Mouse (Mus musculus) kidney, postnatal 0 days (tissue): ENCODE results near the gene Rtl8c. TPM values are rescaled to one million over a fixed set of nuclear protein-coding genes. Genes with fewer than 3 reads are reported as not detected.
A peak's percentile ranks its signal among the peaks of the same experiment; 100 is the strongest.
"Not testable (repeated sequence)": the region's sequence is repeated elsewhere in the genome, so short reads cannot be mapped to it uniquely, and the experiment has no call there.

ENCODE experiments used
- ATAC-seq: fragments of 200-750 bp; cut with Nextera tagmentation; replicated peaks from 2 replicates; pipeline ENCODE4 v1.8.0; 2017; ENCODE audit warnings: low read depth, moderate number of reproducible peaks, moderate TSS enrichment, moderate library complexity; ENCODE audit not compliant: low FRiP score
- DNase-seq: peaks from one replicate; pipeline ENCODE4 v3.0.0-alpha.2; 2016; ENCODE audit warnings: low spot score
- H3K27ac ChIP-seq: fragments of 300-500 bp; sonication (generic); 2 replicates; pipeline ENCODE4 v1.5.1; 2014; ENCODE audit warnings: mild to moderate bottlenecking
- H3K27me3 ChIP-seq: fragments of 300-500 bp; sonication (generic); 2 replicates; pipeline ENCODE4 v1.6.1; 2014; ENCODE audit warnings: low read length, mixed read lengths; ENCODE audit not compliant: insufficient read depth
- H3K36me3 ChIP-seq: fragments of 300-500 bp; sonication (generic); 2 replicates; pipeline ENCODE4 v1.6.1; 2014; ENCODE audit warnings: low read length, mixed read lengths; ENCODE audit not compliant: insufficient read depth
- H3K4me1 ChIP-seq: fragments of 300-500 bp; sonication (generic); replicated peaks from 2 replicates; pipeline ENCODE4 v1.6.1; 2014; ENCODE audit warnings: antibody characterized with exemption, low read length, mixed read lengths; ENCODE audit not compliant: insufficient read depth
- H3K4me2 ChIP-seq: fragments of 300-500 bp; sonication (generic); 2 replicates; pipeline ENCODE4 v1.6.1; 2014; ENCODE audit warnings: mild to moderate bottlenecking, low read length, moderate library complexity, mixed read lengths
- H3K4me3 ChIP-seq: fragments of 300-500 bp; sonication (generic); replicated peaks from 2 replicates; pipeline ENCODE4 v1.5.1; 2014; ENCODE audit warnings: low read depth, low read length
- H3K9ac ChIP-seq: fragments of 300-500 bp; sonication (generic); 2 replicates; pipeline ENCODE4 v1.6.1; 2014; ENCODE audit warnings: low read depth, low read length
- H3K9me3 ChIP-seq: fragments of 300-500 bp; sonication (generic); replicated peaks from 2 replicates; pipeline ENCODE4 v1.6.1; 2016; ENCODE audit warnings: low read length, inconsistent platforms, mixed read lengths
- CTCF ChIP-seq: IDR thresholded peaks from 2 replicates; pipeline ENCODE4 v1.5.1; 2016; ENCODE audit warnings: antibody characterized with exemption, low read depth, mild to moderate bottlenecking, moderate library complexity
- WGBS: fragments of 180-500 bp; shearing (Covaris S2); extraction: QIAGEN DNeasy Blood & Tissue Kit; methylation state at CpG from one replicate; pipeline ENCODE4 v1.1.7; 2014; 5-methylcytosine and 5-hydroxymethylcytosine counted together
- polyA plus RNA-seq: library from polyadenylated mRNA; unstranded; fragments of >200 nt; fragmentation: Nextera tagmentation; extraction: Ambion mirVana; gene quantifications from 2 replicates; pipeline ENCODE4 v1.2.1, GENCODE M21; 2015

Rtl8c gene
- polyA plus RNA-seq, 1 experiment from 2014 or later, result 70.2 TPM

DNA sequence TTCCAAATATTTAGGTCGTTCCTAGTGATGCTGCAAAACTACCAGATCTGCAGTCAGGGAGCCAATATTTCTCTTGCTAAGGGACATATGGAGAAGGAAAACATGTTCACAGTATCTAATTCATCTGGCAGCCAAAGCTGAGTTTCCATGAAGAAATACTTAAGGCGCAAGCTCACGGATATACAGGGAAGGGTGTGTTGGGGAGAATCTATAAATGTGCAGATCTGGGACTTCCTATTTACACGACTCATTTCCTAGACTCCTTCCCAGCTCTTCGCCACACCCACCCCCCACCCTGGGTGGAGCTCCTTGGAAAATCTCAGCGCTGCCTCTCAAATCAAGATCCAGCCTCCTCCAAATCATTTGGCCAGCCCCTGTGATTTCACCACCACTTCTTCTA, 38.1 kb downstream of the Rtl8c start:
- H3K9me3 ChIP-seq, result no peaks in the 10 kb centered on the region
- no peak overlapping the region for H3K4me3 ChIP-seq
- no peaks in the 10 kb centered on the region for H3K27me3 ChIP-seq
- H3K4me2 ChIP-seq, result no peak overlapping the region
- 75% methylated on average over 6 of the region's 6 CpGs for WGBS
- no peak overlapping the region for H3K9ac ChIP-seq
- DNase-seq (peak; percentile 1), ATAC-seq (no peak)
- no peak overlapping the region for H3K27ac ChIP-seq
- no peaks in the 10 kb centered on the region for H3K36me3 ChIP-seq
- H3K4me1 ChIP-seq, result no peaks in the 10 kb centered on the region
- no peak for TF ChIP-seq CTCF

DNA sequence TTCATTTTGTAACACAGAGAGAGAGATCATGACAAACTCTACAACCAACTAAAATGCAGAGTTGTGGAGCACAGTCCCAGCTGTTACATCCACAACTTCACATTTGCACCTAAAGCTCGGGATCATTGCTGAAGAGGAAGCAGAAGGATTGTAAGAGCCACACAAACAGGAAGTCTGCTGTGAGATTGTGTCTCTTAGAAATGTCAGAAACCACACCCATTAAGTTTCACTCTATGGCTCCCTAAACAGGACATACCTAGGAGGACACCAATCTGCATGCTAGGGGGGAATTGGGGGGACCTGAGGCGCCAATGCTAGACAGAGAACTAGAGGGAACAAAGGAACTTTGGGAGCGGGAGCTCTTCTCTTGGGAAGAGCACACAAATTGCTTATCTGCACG, 45.1 kb downstream of the Rtl8c start:
- H3K27ac ChIP-seq, H3K4me1 ChIP-seq, ATAC-seq, H3K27me3 ChIP-seq, H3K4me3 ChIP-seq, H3K4me2 ChIP-seq, DNase-seq, H3K36me3 ChIP-seq, H3K9ac ChIP-seq, H3K9me3 ChIP-seq: not testable (repeated sequence)
- 61% methylated on average over 4 of the region's 4 CpGs for WGBS

Other genes with a start within 250 kb of the Rtl8c start
- 46.8 and 47.5 TPM in 2 replicates for gene Mospd1, start 237.5 kb upstream of the Rtl8c start, polyA plus RNA-seq
- gene Etd, start 173.1 kb upstream of the Rtl8c start, polyA plus RNA-seq, result not detected in 2 replicates
- not detected in 2 replicates for gene Gm14597, start 947 bp downstream of the Rtl8c start, polyA plus RNA-seq
- gene Rtl8a, start 35.6 kb downstream of the Rtl8c start, polyA plus RNA-seq, result 97.1 and 100 TPM in 2 replicates
- 78.5 and 82.8 TPM in 2 replicates for gene Rtl8b, start 62.4 kb downstream of the Rtl8c start, polyA plus RNA-seq
- 0.89 and 1.8 TPM in 2 replicates for gene 4930502E18Rik, start 116.8 kb downstream of the Rtl8c start, polyA plus RNA-seq
- not detected in 2 replicates for gene 1700013H16Rik, start 149.8 kb downstream of the Rtl8c start, polyA plus RNA-seq
- 0.07 TPM in 1 of 2 replicates, not detected in the other for gene Zfp36l3, start 168.4 kb downstream of the Rtl8c start, polyA plus RNA-seq
- 0.69 and 1.5 TPM in 2 replicates for gene Xlr, start 189.7 kb downstream of the Rtl8c start, polyA plus RNA-seq